Mouse (Mus musculus): Measurements from ENCODE around the gene Ripk1. TPM values are rescaled to one million over a fixed set of nuclear protein-coding genes. Genes with fewer than 3 reads are reported as not detected.

Ripk1 gene
- polyA plus RNA-seq (2015; fragmentation: Nextera tagmentation; extraction: Ambion mirVana) = 14.4 and 15.3 TPM in 2 replicates

GRCm38 (mm10) chr13:34002058-34003006 is at the start of gene Ripk1, which contains the start of gene Serpinb6a:
Gene Ripk1, plus strand, starts transcription at chr13:34002363.
Gene Serpinb6a, minus strand, starts transcription at chr13:34002794.

GRCm38 (mm10) chr13:33964206-33965046 is 37.7 kb upstream of the Ripk1 start, which contains the start of gene Nqo2:
Gene Nqo2, plus strand, starts transcription at chr13:33964687.

GRCm38 (mm10) chr13:34037172-34038055 is 35.3 kb downstream of the Ripk1 start, which contains the start of gene Bphl:
Gene Bphl, plus strand, starts transcription at chr13:34037597.

GRCm38 (mm10) chr13:34077492-34078271 is 75.5 kb downstream of the Ripk1 start, which contains the start of gene Tubb2a:
Gene Tubb2a, minus strand, starts transcription at chr13:34078007.

Other genes with a start within 250 kb of the Ripk1 start
- not detected in 2 replicates for gene Serpinb6e, start 159.0 kb upstream of the Ripk1 start, polyA plus RNA-seq (2015; fragmentation: Nextera tagmentation; extraction: Ambion mirVana)
- 0.10 and 0.19 TPM in 2 replicates for gene Serpinb6c, start 96.7 kb upstream of the Ripk1 start, polyA plus RNA-seq (2015; fragmentation: Nextera tagmentation; extraction: Ambion mirVana)
- 14.8 and 18.7 TPM in 2 replicates for gene Nqo2, start 37.7 kb upstream of the Ripk1 start, polyA plus RNA-seq (2015; fragmentation: Nextera tagmentation; extraction: Ambion mirVana)
- gene Serpinb6a, start 431 bp downstream of the Ripk1 start, polyA plus RNA-seq (2015; fragmentation: Nextera tagmentation; extraction: Ambion mirVana) = 114 and 117 TPM in 2 replicates
- 33.6 and 33.7 TPM in 2 replicates for gene Bphl, start 35.2 kb downstream of the Ripk1 start, polyA plus RNA-seq (2015; fragmentation: Nextera tagmentation; extraction: Ambion mirVana)
- 116 and 139 TPM in 2 replicates for gene Tubb2a, start 75.6 kb downstream of the Ripk1 start, polyA plus RNA-seq (2015; fragmentation: Nextera tagmentation; extraction: Ambion mirVana)
- 4.8 and 7.6 TPM in 2 replicates for gene Tubb2b, start 128.1 kb downstream of the Ripk1 start, polyA plus RNA-seq (2015; fragmentation: Nextera tagmentation; extraction: Ambion mirVana)
- gene Psmg4, start 160.6 kb downstream of the Ripk1 start, polyA plus RNA-seq (2015; fragmentation: Nextera tagmentation; extraction: Ambion mirVana) = 46.4 and 47.9 TPM in 2 replicates

All from urinary bladder, postnatal 0 days (tissue).